Mouse (Mus musculus): ENCODE results near the gene Arvcf. TPM values are rescaled to one million over a fixed set of nuclear protein-coding genes. Genes with fewer than 3 reads are reported as not detected.

Arvcf gene
- polyA plus RNA-seq, 2 experiments: 18.9 to 33.6 TPM

- no peak overlapping the region for H3K27ac ChIP-seq (replicated peaks; ENCODE audit: low read depth, low read length)
- peaks cover 55% of the 10 kb centered on the region for H3K36me3 ChIP-seq (ENCODE audit: control insufficient read depth, insufficient read depth, low read length)
- H3K9ac ChIP-seq (ENCODE audit: low read depth, low read length, severe bottlenecking): no peak overlapping the region
- no peak overlapping the region for H3K4me2 ChIP-seq (replicated peaks; ENCODE audit: low read depth, low read length, severe bottlenecking)
- H3K4me3 ChIP-seq (replicated peaks; ENCODE audit: low read length): no peak overlapping the region
- ATAC-seq (ENCODE audit: low FRiP score, low read depth): no peak
- 78% methylated on average over 5 of the region's 5 CpGs for WGBS
- no peak for TF ChIP-seq POLR2A (IDR thresholded peaks at IDR 0.05; ENCODE audit: borderline replicate concordance, extremely low read depth, insufficient read depth, insufficient read length)
- no peak for DNase-seq (ENCODE audit: low spot score)
- H3K9me3 ChIP-seq (ENCODE audit: control insufficient read depth, low read length): no peaks in the 10 kb centered on the region
- H3K27me3 ChIP-seq (ENCODE audit: control insufficient read depth, insufficient read depth, low read length): no peaks in the 10 kb centered on the region
- no peaks in the 10 kb centered on the region; the same call in 1 of the 2 replicates for H3K4me1 ChIP-seq (ENCODE audit: control insufficient read depth, insufficient read depth, low read length)
Observed at GRCm38 (mm10) chr16:18410418-18410817, 62.4 kb downstream of the Arvcf start.

DNA sequence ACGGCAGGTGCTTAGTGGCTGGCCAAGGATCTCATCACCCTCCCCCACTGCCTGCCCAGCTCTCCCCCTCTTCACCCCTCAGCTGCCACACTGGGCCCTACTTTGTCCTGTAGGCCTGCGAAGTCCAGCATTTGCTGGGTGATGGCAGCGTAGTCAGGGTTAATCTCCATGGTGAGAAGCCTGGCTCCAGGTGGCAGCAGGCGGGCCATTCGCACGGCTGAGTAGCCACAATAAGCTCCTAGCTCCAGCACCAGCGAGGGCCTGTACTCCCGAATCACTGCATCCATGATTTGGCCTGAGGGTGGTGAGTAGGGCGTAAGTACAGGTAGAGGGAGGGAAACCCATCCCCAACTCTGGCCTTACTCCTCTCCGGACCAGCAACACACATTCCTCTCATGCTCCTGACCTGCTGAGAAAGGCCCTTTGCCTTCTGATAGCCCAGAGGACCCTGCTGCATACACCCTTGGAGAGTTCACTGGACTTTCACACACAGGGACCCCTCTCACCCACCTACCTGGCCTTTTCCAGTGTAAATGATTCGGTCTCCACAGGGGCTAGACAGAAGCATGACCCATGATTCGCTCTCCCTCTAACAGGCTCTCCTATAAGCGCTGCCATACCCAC lies 63.2 kb downstream of the Arvcf start:
- Histone ChIP-seq H3K36me3 (ENCODE audit: control insufficient read depth, insufficient read depth, low read length) (peaks cover 54% of the 10 kb centered on the region), H3K4me3 (replicated peaks; ENCODE audit: low read length) (no peak overlapping the region), H3K9ac (ENCODE audit: low read depth, low read length, severe bottlenecking) (no peak overlapping the region), H3K27ac (replicated peaks; ENCODE audit: low read depth, low read length) (no peak overlapping the region), H3K4me1 (ENCODE audit: control insufficient read depth, insufficient read depth, low read length) (no peaks in the 10 kb centered on the region; the same call in 1 of the 2 replicates), H3K9me3 (ENCODE audit: control insufficient read depth, low read length) (no peaks in the 10 kb centered on the region), H3K4me2 (replicated peaks; ENCODE audit: low read depth, low read length, severe bottlenecking) (no peak overlapping the region), H3K27me3 (ENCODE audit: control insufficient read depth, insufficient read depth, low read length) (no peaks in the 10 kb centered on the region)
- no peak for DNase-seq (ENCODE audit: low spot score)
- no peak for ATAC-seq (ENCODE audit: low FRiP score, low read depth)
- TF ChIP-seq POLR2A (IDR thresholded peaks at IDR 0.05; ENCODE audit: borderline replicate concordance, extremely low read depth, insufficient read depth, insufficient read length): no peak
- 84% methylated on average over 13 of the region's 13 CpGs for WGBS

DNA sequence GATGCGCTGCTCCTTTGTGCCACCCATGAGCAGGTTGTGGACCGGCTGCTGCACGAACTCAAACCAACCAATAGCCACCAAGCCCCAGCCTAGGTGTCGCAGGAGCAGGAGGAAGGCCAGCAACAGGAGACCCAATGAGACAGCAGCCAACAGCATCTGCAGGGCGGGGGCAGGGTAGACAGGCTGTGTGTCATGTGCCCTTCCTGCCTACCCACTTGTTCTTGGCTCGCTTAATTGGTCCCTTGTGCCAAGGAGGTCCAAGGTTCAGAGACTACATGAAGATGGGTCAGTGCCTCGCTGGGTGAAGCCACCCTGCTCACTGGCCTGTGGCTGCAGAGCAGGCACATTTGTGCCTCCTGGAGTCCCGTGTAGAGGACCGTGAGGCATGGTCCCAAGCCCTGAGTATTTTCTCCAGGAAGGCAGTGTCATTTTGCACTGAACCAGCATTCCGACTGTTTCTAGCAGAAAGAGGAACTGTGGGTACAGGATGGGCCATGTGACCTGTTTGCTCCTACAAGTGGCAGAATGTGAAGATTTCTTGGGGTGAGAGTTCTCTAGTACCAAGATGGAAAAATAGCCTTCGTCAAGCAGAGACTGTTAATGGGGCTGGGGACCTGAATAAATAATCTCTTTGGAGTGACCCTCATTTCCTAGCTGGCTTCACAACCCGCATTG lies 64.0 kb downstream of the Arvcf start:
- H3K4me1 ChIP-seq (ENCODE audit: control insufficient read depth, insufficient read depth, low read length): no peaks in the 10 kb centered on the region; the same call in 1 of the 2 replicates
- peaks cover 48% of the 10 kb centered on the region for H3K36me3 ChIP-seq (ENCODE audit: control insufficient read depth, insufficient read depth, low read length)
- ATAC-seq (ENCODE audit: low FRiP score, low read depth): no peak
- no peak for TF ChIP-seq POLR2A (IDR thresholded peaks at IDR 0.05; ENCODE audit: borderline replicate concordance, extremely low read depth, insufficient read depth, insufficient read length)
- no peak overlapping the region for H3K4me2 ChIP-seq (replicated peaks; ENCODE audit: low read depth, low read length, severe bottlenecking)
- no peak overlapping the region for H3K4me3 ChIP-seq (replicated peaks; ENCODE audit: low read length)
- no peaks in the 10 kb centered on the region for H3K27me3 ChIP-seq (ENCODE audit: control insufficient read depth, insufficient read depth, low read length)
- H3K9ac ChIP-seq (ENCODE audit: low read depth, low read length, severe bottlenecking): no peak overlapping the region
- H3K9me3 ChIP-seq (ENCODE audit: control insufficient read depth, low read length): no peaks in the 10 kb centered on the region
- WGBS: 86% methylated on average over 12 of the region's 12 CpGs
- no peak for DNase-seq (ENCODE audit: low spot score)
- no peak overlapping the region for H3K27ac ChIP-seq (replicated peaks; ENCODE audit: low read depth, low read length)

GRCm38 (mm10) chr16:18413032-18413816 lies 65.2 kb downstream of the Arvcf start:
- H3K27ac ChIP-seq (replicated peaks; ENCODE audit: low read depth, low read length): no peak overlapping the region
- no peak overlapping the region for H3K4me3 ChIP-seq (replicated peaks; ENCODE audit: low read length)
- DNase-seq (ENCODE audit: low spot score) (no peak), ATAC-seq (ENCODE audit: low FRiP score, low read depth) (no peak)
- TF ChIP-seq POLR2A (IDR thresholded peaks at IDR 0.05; ENCODE audit: borderline replicate concordance, extremely low read depth, insufficient read depth, insufficient read length): no peak
- H3K36me3 ChIP-seq (ENCODE audit: control insufficient read depth, insufficient read depth, low read length): peaks cover 43% of the 10 kb centered on the region
- no peaks in the 10 kb centered on the region for H3K9me3 ChIP-seq (ENCODE audit: control insufficient read depth, low read length)
- no peaks in the 10 kb centered on the region; the same call in 1 of the 2 replicates for H3K4me1 ChIP-seq (ENCODE audit: control insufficient read depth, insufficient read depth, low read length)
- WGBS: 85% methylated on average over 7 of the region's 7 CpGs
- H3K4me2 ChIP-seq (replicated peaks; ENCODE audit: low read depth, low read length, severe bottlenecking): no peak overlapping the region
- no peaks in the 10 kb centered on the region for H3K27me3 ChIP-seq (ENCODE audit: control insufficient read depth, insufficient read depth, low read length)
- no peak overlapping the region for H3K9ac ChIP-seq (ENCODE audit: low read depth, low read length, severe bottlenecking)

GRCm38 (mm10) chr16:18416094-18416761 lies 68.2 kb downstream of the Arvcf start:
- 0 out of 2 replicates have a peak overlapping the region, but pooled peaks have one; percentile 4 for H3K9ac ChIP-seq (ENCODE audit: low read depth, low read length, severe bottlenecking)
- H3K36me3 ChIP-seq (ENCODE audit: control insufficient read depth, insufficient read depth, low read length): peaks cover 33% of the 10 kb centered on the region
- DNase-seq (ENCODE audit: low spot score) (peak; percentile 82), ATAC-seq (ENCODE audit: low FRiP score, low read depth) (no peak)
- H3K27me3 ChIP-seq (ENCODE audit: control insufficient read depth, insufficient read depth, low read length): no peaks in the 10 kb centered on the region
- TF ChIP-seq POLR2A (IDR thresholded peaks at IDR 0.05; ENCODE audit: borderline replicate concordance, extremely low read depth, insufficient read depth, insufficient read length): no peak
- H3K27ac ChIP-seq (replicated peaks; ENCODE audit: low read depth, low read length): peak overlapping the region; percentile 55
- H3K4me1 ChIP-seq (ENCODE audit: control insufficient read depth, insufficient read depth, low read length): no peaks in the 10 kb centered on the region; the same call in 1 of the 2 replicates
- H3K4me2 ChIP-seq (replicated peaks; ENCODE audit: low read depth, low read length, severe bottlenecking): no peak overlapping the region
- no peak overlapping the region for H3K4me3 ChIP-seq (replicated peaks; ENCODE audit: low read length)
- no peaks in the 10 kb centered on the region for H3K9me3 ChIP-seq (ENCODE audit: control insufficient read depth, low read length)
- WGBS: 61% methylated on average over 18 of the region's 18 CpGs

Measured in limb, embryonic 14.5 days (tissue).